Mouse (Mus musculus): ENCODE data around the gene Sv2c.

Sv2c gene

GRCm38 (mm10) chr13:96052755-96053154, 79.6 kb downstream of the Sv2c start:
- no peak for DNase-seq (ENCODE audit: low read depth, low spot score)

GRCm38 (mm10) chr13:96045396-96045795, 87.0 kb downstream of the Sv2c start:
- no peak for DNase-seq (ENCODE audit: low read depth, low spot score)

- no peak for DNase-seq (ENCODE audit: low read depth, low spot score)
These were observed 91.9 kb downstream of the Sv2c start for GRCm38 (mm10) chr13:96040275-96041042.

GRCm38 (mm10) chr13:96039536-96039935, 92.8 kb downstream of the Sv2c start:
- no peak for DNase-seq (ENCODE audit: low read depth, low spot score)

GRCm38 (mm10) chr13:96030368-96031223, 101.8 kb downstream of the Sv2c start:
- no peak for DNase-seq (ENCODE audit: low read depth, low spot score)

- DNase-seq (ENCODE audit: low read depth, low spot score), result no peak
These were observed 108.5 kb downstream of the Sv2c start for GRCm38 (mm10) chr13:96023858-96024257.

GRCm38 (mm10) chr13:96015516-96015915, 116.9 kb downstream of the Sv2c start:
- DNase-seq (ENCODE audit: low read depth, low spot score), result no peak

- peak; percentile 61 for DNase-seq (ENCODE audit: low read depth, low spot score)
These were observed 121.4 kb downstream of the Sv2c start for GRCm38 (mm10) chr13:96010861-96011511.

GRCm38 (mm10) chr13:96008975-96009374, 123.4 kb downstream of the Sv2c start:
- no peak for DNase-seq (ENCODE audit: low read depth, low spot score)

GRCm38 (mm10) chr13:96008154-96008553, 124.2 kb downstream of the Sv2c start:
- DNase-seq (ENCODE audit: low read depth, low spot score), result no peak

- no peak for DNase-seq (ENCODE audit: low read depth, low spot score)
These were observed 128.8 kb downstream of the Sv2c start for GRCm38 (mm10) chr13:96003539-96003938.

GRCm38 (mm10) chr13:96002475-96002874, 129.9 kb downstream of the Sv2c start:
- DNase-seq (ENCODE audit: low read depth, low spot score), result no peak

GRCm38 (mm10) chr13:95999396-95999795, 133.0 kb downstream of the Sv2c start:
- DNase-seq (ENCODE audit: low read depth, low spot score), result no peak

GRCm38 (mm10) chr13:95997294-95997693, 135.1 kb downstream of the Sv2c start:
- DNase-seq (ENCODE audit: low read depth, low spot score), result no peak

- no peak for DNase-seq (ENCODE audit: low read depth, low spot score)
These were observed 137.4 kb downstream of the Sv2c start for GRCm38 (mm10) chr13:95994705-95995703.

- no peak for DNase-seq (ENCODE audit: low read depth, low spot score)
These were observed 144.2 kb downstream of the Sv2c start for GRCm38 (mm10) chr13:95988181-95988580.

GRCm38 (mm10) chr13:95987147-95987546, 145.2 kb downstream of the Sv2c start:
- no peak for DNase-seq (ENCODE audit: low read depth, low spot score)

GRCm38 (mm10) chr13:95986375-95986774, 146.0 kb downstream of the Sv2c start:
- no peak for DNase-seq (ENCODE audit: low read depth, low spot score)

- no peak for DNase-seq (ENCODE audit: low read depth, low spot score)
These were observed 157.2 kb downstream of the Sv2c start for GRCm38 (mm10) chr13:95975225-95975624.

GRCm38 (mm10) chr13:95974106-95974505, 158.3 kb downstream of the Sv2c start:
- no peak for DNase-seq (ENCODE audit: low read depth, low spot score)

- no peak for DNase-seq (ENCODE audit: low read depth, low spot score)
These were observed 158.9 kb downstream of the Sv2c start for GRCm38 (mm10) chr13:95973368-95973958.
